Mouse (Mus musculus): Measurements from ENCODE around the gene Cacna1g. TPM values are rescaled to one million over a fixed set of nuclear protein-coding genes. Genes with fewer than 3 reads are reported as not detected.

Cacna1g gene
- polyA plus RNA-seq, 2 experiments from 2014 or later: not detected

GRCm38 (mm10) chr11:94480382-94480781 lies 6.4 kb upstream of the Cacna1g start:
- ATAC-seq: no peak

- ATAC-seq: no peak
Observed at GRCm38 (mm10) chr11:94477651-94478050, 3.7 kb upstream of the Cacna1g start.

- no peak for ATAC-seq
Observed at GRCm38 (mm10) chr11:94475722-94476121, 1.7 kb upstream of the Cacna1g start.

GRCm38 (mm10) chr11:94474544-94474910 lies 529 bp upstream of the Cacna1g start:
- ATAC-seq: no peak

- ATAC-seq: no peak
Observed at GRCm38 (mm10) chr11:94472916-94473706, 887 bp downstream of the Cacna1g start.

- no peak for ATAC-seq
Observed at GRCm38 (mm10) chr11:94472585-94472915, 1.4 kb downstream of the Cacna1g start.

GRCm38 (mm10) chr11:94471740-94472584 lies 2.0 kb downstream of the Cacna1g start:
- no peak for ATAC-seq

GRCm38 (mm10) chr11:94470391-94470790 lies 3.6 kb downstream of the Cacna1g start:
- no peak for ATAC-seq

GRCm38 (mm10) chr11:94469136-94470064 lies 4.6 kb downstream of the Cacna1g start:
- ATAC-seq: no peak

- ATAC-seq: no peak
Observed at GRCm38 (mm10) chr11:94468582-94469064, 5.4 kb downstream of the Cacna1g start.

- ATAC-seq: no peak
Observed at GRCm38 (mm10) chr11:94466333-94466855, 7.6 kb downstream of the Cacna1g start.

- ATAC-seq: no peak
Observed at GRCm38 (mm10) chr11:94464170-94464569, 9.8 kb downstream of the Cacna1g start.

GRCm38 (mm10) chr11:94461856-94462255 lies 12.1 kb downstream of the Cacna1g start:
- no peak for ATAC-seq

GRCm38 (mm10) chr11:94457001-94457400 lies 17.0 kb downstream of the Cacna1g start:
- no peak for ATAC-seq

- no peak for ATAC-seq
Observed at GRCm38 (mm10) chr11:94456347-94456746, 17.7 kb downstream of the Cacna1g start.

- ATAC-seq: no peak
Observed at GRCm38 (mm10) chr11:94455161-94455820, 18.7 kb downstream of the Cacna1g start.

- no peak for ATAC-seq
Observed at GRCm38 (mm10) chr11:94454756-94455155, 19.2 kb downstream of the Cacna1g start.

GRCm38 (mm10) chr11:94451091-94451773 lies 22.8 kb downstream of the Cacna1g start:
- ATAC-seq: no peak

- no peak for ATAC-seq
Observed at GRCm38 (mm10) chr11:94449886-94450285, 24.1 kb downstream of the Cacna1g start.

- ATAC-seq: no peak
Observed at GRCm38 (mm10) chr11:94449239-94449638, 24.8 kb downstream of the Cacna1g start.

GRCm38 (mm10) chr11:94447017-94447416 lies 27.0 kb downstream of the Cacna1g start:
- ATAC-seq: no peak

Data from activated CD4-positive, CD25-positive, alpha-beta regulatory T cell, adult 4 months (primary cell).